Mouse (Mus musculus): ENCODE measurements around the gene Tmem127.

GRCm38 (mm10) chr2:127297001-127297805, 49.5 kb downstream of the Tmem127 start:
- TF ChIP-seq CTCF (IDR thresholded peaks at IDR 0.05) (no peak), POLR2A (IDR thresholded peaks at IDR 0.05; ENCODE audit: insufficient read depth, low read depth, low read length) (no peak)

Data from heart, adult 2 months (tissue).